Mouse (Mus musculus): ENCODE measurements around the gene Tnpo1. TPM values are rescaled to one million over a fixed set of nuclear protein-coding genes. Genes with fewer than 3 reads are reported as not detected.

Gene Tnpo1
- polyA plus RNA-seq, 1 experiment, result 65.0 TPM

GRCm38 (mm10) chr13:98896434-98897126, 29.6 kb downstream of the Tnpo1 start:
- TF ChIP-seq CTCF (IDR thresholded peaks at IDR 0.05; ENCODE audit: low read depth, low read length) (no peak), POLR2A (IDR thresholded peaks at IDR 0.05; ENCODE audit: borderline replicate concordance, low read depth, low read length) (no peak)
- Histone ChIP-seq H3K4me1 (ENCODE audit: control insufficient read depth, insufficient read depth, low read length) (peaks cover 25% of the 10 kb centered on the region), H3K27ac (ENCODE audit: insufficient read depth, low read depth, low read length) (no peak overlapping the region), H3K4me3 (ENCODE audit: insufficient read depth, low read length) (no peak overlapping the region)

- Histone ChIP-seq H3K27ac (ENCODE audit: insufficient read depth, low read depth, low read length) (no peak overlapping the region), H3K4me3 (ENCODE audit: insufficient read depth, low read length) (no peak overlapping the region), H3K4me1 (ENCODE audit: control insufficient read depth, insufficient read depth, low read length) (peaks cover 25% of the 10 kb centered on the region)
- TF ChIP-seq CTCF (IDR thresholded peaks at IDR 0.05; ENCODE audit: low read depth, low read length) (no peak), POLR2A (IDR thresholded peaks at IDR 0.05; ENCODE audit: borderline replicate concordance, low read depth, low read length) (no peak)
Observed at GRCm38 (mm10) chr13:98896013-98896412, 30.2 kb downstream of the Tnpo1 start.

- Histone ChIP-seq H3K27ac (ENCODE audit: insufficient read depth, low read depth, low read length) (no peak overlapping the region), H3K4me1 (ENCODE audit: control insufficient read depth, insufficient read depth, low read length) (peaks cover 25% of the 10 kb centered on the region), H3K4me3 (ENCODE audit: insufficient read depth, low read length) (no peak overlapping the region)
- TF ChIP-seq POLR2A (IDR thresholded peaks at IDR 0.05; ENCODE audit: borderline replicate concordance, low read depth, low read length) (no peak), CTCF (IDR thresholded peaks at IDR 0.05; ENCODE audit: low read depth, low read length) (no peak)
Observed at GRCm38 (mm10) chr13:98894900-98895299, 31.3 kb downstream of the Tnpo1 start.

GRCm38 (mm10) chr13:98891443-98891842, 34.7 kb downstream of the Tnpo1 start:
- peaks cover 19% of the 10 kb centered on the region for H3K4me1 ChIP-seq (ENCODE audit: control insufficient read depth, insufficient read depth, low read length)
- H3K4me3 ChIP-seq (ENCODE audit: insufficient read depth, low read length), result no peak overlapping the region
- no peak overlapping the region for H3K27ac ChIP-seq (ENCODE audit: insufficient read depth, low read depth, low read length)
- TF ChIP-seq POLR2A (IDR thresholded peaks at IDR 0.05; ENCODE audit: borderline replicate concordance, low read depth, low read length) (no peak), CTCF (IDR thresholded peaks at IDR 0.05; ENCODE audit: low read depth, low read length) (no peak)

- peak overlapping the region; percentile 72 for H3K27ac ChIP-seq (ENCODE audit: insufficient read depth, low read depth, low read length)
- H3K4me1 ChIP-seq (ENCODE audit: control insufficient read depth, insufficient read depth, low read length), result peaks cover 13% of the 10 kb centered on the region
- H3K4me3 ChIP-seq (ENCODE audit: insufficient read depth, low read length), result peak overlapping the region; percentile 97
- no peak for TF ChIP-seq POLR2A (IDR thresholded peaks at IDR 0.05; ENCODE audit: borderline replicate concordance, low read depth, low read length)
- TF ChIP-seq CTCF (IDR thresholded peaks at IDR 0.05; ENCODE audit: low read depth, low read length), result no peak
Observed at GRCm38 (mm10) chr13:98890871-98891219, 35.3 kb downstream of the Tnpo1 start.

GRCm38 (mm10) chr13:98890137-98890870, 35.9 kb downstream of the Tnpo1 start:
- TF ChIP-seq CTCF (IDR thresholded peaks at IDR 0.05; ENCODE audit: low read depth, low read length) (no peak), POLR2A (IDR thresholded peaks at IDR 0.05; ENCODE audit: borderline replicate concordance, low read depth, low read length) (no peak)
- peak overlapping the region; percentile 72 for H3K27ac ChIP-seq (ENCODE audit: insufficient read depth, low read depth, low read length)
- H3K4me3 ChIP-seq (ENCODE audit: insufficient read depth, low read length), result peak overlapping the region; percentile 97
- peaks cover 13% of the 10 kb centered on the region for H3K4me1 ChIP-seq (ENCODE audit: control insufficient read depth, insufficient read depth, low read length)

GRCm38 (mm10) chr13:98889211-98889610, 37.0 kb downstream of the Tnpo1 start:
- Histone ChIP-seq H3K4me1 (ENCODE audit: control insufficient read depth, insufficient read depth, low read length) (peaks cover 13% of the 10 kb centered on the region), H3K27ac (ENCODE audit: insufficient read depth, low read depth, low read length) (no peak overlapping the region), H3K4me3 (ENCODE audit: insufficient read depth, low read length) (peak overlapping the region; percentile 25)
- TF ChIP-seq CTCF (IDR thresholded peaks at IDR 0.05; ENCODE audit: low read depth, low read length), result no peak
- TF ChIP-seq POLR2A (IDR thresholded peaks at IDR 0.05; ENCODE audit: borderline replicate concordance, low read depth, low read length), result no peak

GRCm38 (mm10) chr13:98883774-98884173, 42.4 kb downstream of the Tnpo1 start:
- TF ChIP-seq CTCF (IDR thresholded peaks at IDR 0.05; ENCODE audit: low read depth, low read length) (no peak), POLR2A (IDR thresholded peaks at IDR 0.05; ENCODE audit: borderline replicate concordance, low read depth, low read length) (no peak)
- peaks cover 8% of the 10 kb centered on the region for H3K4me1 ChIP-seq (ENCODE audit: control insufficient read depth, insufficient read depth, low read length)
- no peak overlapping the region for H3K4me3 ChIP-seq (ENCODE audit: insufficient read depth, low read length)
- H3K27ac ChIP-seq (ENCODE audit: insufficient read depth, low read depth, low read length), result no peak overlapping the region

GRCm38 (mm10) chr13:98881991-98882390, 44.2 kb downstream of the Tnpo1 start:
- Histone ChIP-seq H3K4me3 (ENCODE audit: insufficient read depth, low read length) (no peak overlapping the region), H3K27ac (ENCODE audit: insufficient read depth, low read depth, low read length) (no peak overlapping the region), H3K4me1 (ENCODE audit: control insufficient read depth, insufficient read depth, low read length) (peaks cover 6% of the 10 kb centered on the region)
- TF ChIP-seq CTCF (IDR thresholded peaks at IDR 0.05; ENCODE audit: low read depth, low read length) (no peak), POLR2A (IDR thresholded peaks at IDR 0.05; ENCODE audit: borderline replicate concordance, low read depth, low read length) (no peak)

- H3K4me3 ChIP-seq (ENCODE audit: insufficient read depth, low read length), result no peak overlapping the region
- H3K4me1 ChIP-seq (ENCODE audit: control insufficient read depth, insufficient read depth, low read length), result peaks cover 6% of the 10 kb centered on the region
- no peak overlapping the region for H3K27ac ChIP-seq (ENCODE audit: insufficient read depth, low read depth, low read length)
- TF ChIP-seq POLR2A (IDR thresholded peaks at IDR 0.05; ENCODE audit: borderline replicate concordance, low read depth, low read length) (no peak), CTCF (IDR thresholded peaks at IDR 0.05; ENCODE audit: low read depth, low read length) (no peak)
Observed at GRCm38 (mm10) chr13:98880336-98880735, 45.8 kb downstream of the Tnpo1 start.
